Mouse (Mus musculus): ENCODE measurements around the gene Prkci. TPM values are rescaled to one million over a fixed set of nuclear protein-coding genes. Genes with fewer than 3 reads are reported as not detected.
A peak's percentile ranks its signal among the peaks of the same experiment; 100 is the strongest.

The Prkci gene
- polyA plus RNA-seq, 1 experiment from 2014 or later = 38.5 TPM

GRCm38 (mm10) chr3:31080791-31081502 is 85.4 kb downstream of the Prkci start:
- Histone ChIP-seq H3K4me1 (replicated peaks) (peaks cover 14% of the 10 kb centered on the region), H3K4me3 (replicated peaks) (no peak overlapping the region), H3K27me3 (replicated peaks) (no peaks in the 10 kb centered on the region), H3K27ac (no peak overlapping the region), H3K9ac (no peak overlapping the region), H3K4me2 (replicated peaks) (no peak overlapping the region), H3K9me3 (no peaks in the 10 kb centered on the region), H3K36me3 (no peaks in the 10 kb centered on the region)
- ATAC-seq = no peak
- WGBS = 87% methylated on average over 10 of the region's 10 CpGs

- WGBS = 85% methylated on average over 12 of the region's 13 CpGs
- no peaks in the 10 kb centered on the region for H3K36me3 ChIP-seq
- no peak overlapping the region for H3K4me3 ChIP-seq (replicated peaks)
- H3K9ac ChIP-seq = no peak overlapping the region
- no peak overlapping the region for H3K27ac ChIP-seq
- no peak overlapping the region for H3K4me2 ChIP-seq (replicated peaks)
- peaks cover 9% of the 10 kb centered on the region for H3K4me1 ChIP-seq (replicated peaks)
- H3K9me3 ChIP-seq = no peaks in the 10 kb centered on the region
- no peaks in the 10 kb centered on the region for H3K27me3 ChIP-seq (replicated peaks)
- no peak for ATAC-seq
Observed at GRCm38 (mm10) chr3:31082838-31083506, 87.4 kb downstream of the Prkci start.

GRCm38 (mm10) chr3:31083507-31084245 is 88.1 kb downstream of the Prkci start:
- peak; percentile 56 for ATAC-seq
- H3K4me3 ChIP-seq (replicated peaks) = no peak overlapping the region
- WGBS = 19% methylated on average over 12 of the region's 12 CpGs

DNA sequence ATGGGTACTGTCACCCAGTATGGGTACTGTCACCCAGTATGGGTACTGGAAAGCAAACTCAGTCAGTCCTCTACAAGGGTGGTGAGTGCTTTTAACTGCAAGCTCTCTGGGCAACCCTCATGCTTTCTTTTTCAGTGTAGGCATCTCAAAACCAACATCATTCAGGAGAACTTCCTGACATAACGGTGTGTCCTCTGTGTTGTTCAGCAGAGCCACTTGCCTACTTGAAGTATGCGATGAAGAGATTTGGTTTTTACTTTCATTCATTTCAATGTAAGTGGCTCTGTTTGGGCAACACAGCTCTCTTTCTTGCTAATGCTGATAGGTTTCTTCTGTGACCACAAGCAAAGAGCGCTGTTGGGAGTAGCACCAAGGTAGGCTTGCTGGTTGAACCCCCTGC is 89.5 kb downstream of the Prkci start:
- no peak overlapping the region for H3K4me2 ChIP-seq (replicated peaks)
- no peaks in the 10 kb centered on the region for H3K36me3 ChIP-seq
- no peak overlapping the region for H3K9ac ChIP-seq
- no peak for ATAC-seq
- no peaks in the 10 kb centered on the region for H3K9me3 ChIP-seq
- H3K4me3 ChIP-seq (replicated peaks) = no peak overlapping the region
- WGBS = 93% methylated on average over 3 of the region's 3 CpGs
- no peaks in the 10 kb centered on the region for H3K27me3 ChIP-seq (replicated peaks)
- H3K27ac ChIP-seq = no peak overlapping the region
- peaks cover 10% of the 10 kb centered on the region for H3K4me1 ChIP-seq (replicated peaks)

More at GRCm38 (mm10) chr3:31083507-31084245, 88.1 kb downstream of the Prkci start:
- no peak overlapping the region for H3K9ac ChIP-seq
- no peak overlapping the region for H3K27ac ChIP-seq
- H3K9me3 ChIP-seq = no peaks in the 10 kb centered on the region
- no peaks in the 10 kb centered on the region for H3K36me3 ChIP-seq
- H3K4me1 ChIP-seq (replicated peaks) = peaks cover 8% of the 10 kb centered on the region
- peak overlapping the region; percentile 37 for H3K4me2 ChIP-seq (replicated peaks)
- H3K27me3 ChIP-seq (replicated peaks) = no peaks in the 10 kb centered on the region

DNA sequence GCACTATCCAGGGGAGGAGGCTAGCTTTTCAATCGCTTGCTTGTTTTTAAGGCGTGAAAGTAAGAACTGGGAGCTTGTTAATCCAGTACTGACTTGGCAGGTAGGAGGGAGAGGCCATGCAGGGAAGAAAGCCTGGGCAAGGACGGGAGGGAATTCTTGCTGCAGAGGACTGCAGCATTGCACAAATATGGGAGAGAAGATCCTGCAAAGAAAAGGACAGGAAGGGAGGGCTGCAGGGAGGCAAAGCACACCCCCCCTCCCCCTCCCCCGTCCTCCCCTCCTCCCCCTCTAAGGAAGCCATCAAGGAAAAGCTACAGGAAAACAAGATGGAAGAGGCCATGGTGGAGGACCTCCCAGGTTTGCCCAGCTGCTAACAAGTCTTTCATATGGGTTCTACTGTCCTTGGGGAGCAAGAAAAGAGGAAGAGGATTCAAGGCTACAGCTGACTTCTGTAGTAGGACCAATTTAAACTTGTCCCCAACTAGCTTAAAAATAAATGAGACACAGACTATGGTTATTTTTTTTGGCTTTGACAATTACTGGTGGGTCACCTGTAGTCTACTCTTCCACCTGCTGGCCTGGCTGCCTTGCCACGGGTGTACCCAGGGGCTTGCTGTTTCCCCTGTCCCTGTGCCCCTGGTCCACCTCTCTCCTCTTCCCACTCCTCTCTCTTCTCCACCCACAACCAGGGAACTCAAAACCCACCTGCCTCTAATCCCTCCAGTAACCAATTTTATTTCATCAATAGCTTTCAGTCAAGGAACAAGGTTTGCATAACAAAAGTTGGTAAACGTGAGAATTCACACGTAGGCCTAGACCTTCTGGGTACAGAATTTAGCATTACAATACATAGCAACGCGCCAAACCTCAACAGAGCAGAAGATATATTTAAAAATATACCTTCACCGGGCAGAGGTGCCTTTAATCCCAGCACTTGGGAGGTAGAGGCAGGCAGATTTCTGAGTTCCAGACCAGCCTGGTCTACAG is 93.5 kb downstream of the Prkci start:
- Histone ChIP-seq H3K4me2 (replicated peaks) (no peak overlapping the region), H3K36me3 (no peaks in the 10 kb centered on the region), H3K27ac (no peak overlapping the region), H3K27me3 (replicated peaks) (no peaks in the 10 kb centered on the region), H3K4me1 (replicated peaks) (peaks cover 7% of the 10 kb centered on the region), H3K4me3 (replicated peaks) (no peak overlapping the region), H3K9me3 (no peaks in the 10 kb centered on the region), H3K9ac (no peak overlapping the region)
- ATAC-seq = no peak
- WGBS = 51% methylated on average over 10 of the region's 10 CpGs

DNA sequence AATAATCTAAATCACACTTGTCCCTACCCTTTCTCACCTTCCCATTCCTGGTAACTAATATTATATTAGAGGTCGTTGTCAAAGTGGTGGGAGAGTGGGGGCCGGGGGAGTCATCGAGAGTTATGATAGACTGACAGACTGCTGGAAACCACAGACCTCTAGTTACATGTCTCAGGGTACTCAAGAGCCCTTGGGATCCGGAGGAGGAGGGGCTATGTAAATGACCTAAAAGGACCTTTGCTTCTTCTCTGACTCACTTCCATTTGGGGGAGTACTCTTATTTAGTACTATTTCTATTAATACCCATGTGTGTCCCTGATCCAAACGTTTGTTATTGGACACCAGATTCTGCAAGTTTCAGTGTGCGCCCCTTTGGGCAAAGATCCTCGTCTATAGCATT is 94.4 kb downstream of the Prkci start:
- Histone ChIP-seq H3K4me3 (replicated peaks) (no peak overlapping the region), H3K27me3 (replicated peaks) (no peaks in the 10 kb centered on the region), H3K27ac (no peak overlapping the region), H3K9ac (no peak overlapping the region), H3K9me3 (no peaks in the 10 kb centered on the region), H3K36me3 (no peaks in the 10 kb centered on the region), H3K4me1 (replicated peaks) (peaks cover 7% of the 10 kb centered on the region; the same call in 1 of the 2 replicates), H3K4me2 (replicated peaks) (no peak overlapping the region)
- 55% methylated on average over 7 of the region's 7 CpGs for WGBS
- no peak for ATAC-seq

GRCm38 (mm10) chr3:31093196-31093595 is 97.6 kb downstream of the Prkci start:
- ATAC-seq = no peak
- H3K9ac ChIP-seq = peak overlapping the region; percentile 21; the same call in 1 of the 2 replicates
- peak overlapping the region; percentile 90 for H3K4me3 ChIP-seq (replicated peaks)
- H3K4me2 ChIP-seq (replicated peaks) = peak overlapping the region; percentile 68
- peak overlapping the region; percentile 99 for H3K27ac ChIP-seq
- peaks cover 20% of the 10 kb centered on the region for H3K4me1 ChIP-seq (replicated peaks)
- H3K9me3 ChIP-seq = no peaks in the 10 kb centered on the region
- no peaks in the 10 kb centered on the region for H3K36me3 ChIP-seq
- 5% methylated on average over 13 of the region's 13 CpGs for WGBS
- H3K27me3 ChIP-seq (replicated peaks) = no peaks in the 10 kb centered on the region

DNA sequence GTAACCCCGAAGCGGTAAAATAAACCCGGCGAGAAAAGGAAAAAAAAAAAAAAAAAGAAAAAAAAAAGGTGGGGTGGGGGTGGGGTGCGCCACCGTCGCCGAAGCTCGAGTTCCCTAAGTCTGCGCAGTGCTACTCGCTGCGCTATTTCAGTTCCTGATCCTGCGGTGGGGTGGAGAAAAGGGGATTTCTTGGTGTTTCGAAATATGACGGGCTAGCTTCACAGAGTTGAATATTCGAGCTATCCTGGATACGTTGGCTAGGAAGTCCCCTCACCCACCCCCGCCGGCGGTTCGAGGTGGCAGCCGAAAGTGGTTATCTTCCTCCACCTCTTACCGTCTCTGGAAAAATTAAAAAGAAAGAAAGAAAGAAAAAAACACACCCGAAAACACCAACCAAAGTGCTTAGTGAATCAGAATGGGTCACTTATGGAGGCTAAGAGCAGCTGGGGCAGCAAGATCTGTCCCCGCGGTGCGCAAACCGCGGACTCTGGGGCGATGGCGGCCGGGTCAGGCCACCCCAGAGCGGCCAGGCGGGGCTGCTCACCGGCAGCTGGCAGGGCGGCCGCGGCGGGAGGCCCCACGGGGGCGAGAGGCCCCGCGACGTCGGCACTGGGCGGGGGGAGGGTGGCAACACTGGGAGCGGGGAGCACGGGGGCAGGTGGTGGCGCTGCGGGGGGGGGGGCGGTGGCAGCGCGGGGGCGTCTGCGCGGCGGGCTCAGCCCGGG is 98.2 kb downstream of the Prkci start:
- Histone ChIP-seq H3K27me3 (replicated peaks) (no peaks in the 10 kb centered on the region), H3K9ac (peak overlapping the region; percentile 68), H3K4me1 (replicated peaks) (peaks cover 18% of the 10 kb centered on the region), H3K4me2 (replicated peaks) (peak overlapping the region; percentile 68), H3K9me3 (no peaks in the 10 kb centered on the region), H3K27ac (peak overlapping the region; percentile 99), H3K36me3 (no peaks in the 10 kb centered on the region), H3K4me3 (replicated peaks) (peak overlapping the region; percentile 90)
- under 1% methylated on average over 46 of the region's 58 CpGs for WGBS
- ATAC-seq = peak; percentile 75

- Histone ChIP-seq H3K27ac (peak within 1 kb of the TSS; percentile 99), H3K4me1 (replicated peaks) (peaks cover 16% of the 10 kb centered on the region)
- WGBS = under 1% methylated on average over 83 of the region's 109 CpGs
Observed at GRCm38 (mm10) chr3:31094531-31095178, 99.1 kb downstream of the Prkci start, which contains the start of gene Skil. Skil (plus strand) TSS chr3:31095058.

GRCm38 (mm10) chr3:31095179-31095490 is 99.6 kb downstream of the Prkci start:
- no peak for ATAC-seq

More at GRCm38 (mm10) chr3:31094531-31095178, 99.1 kb downstream of the Prkci start, which contains the start of gene Skil:
- Histone ChIP-seq H3K36me3 (no peaks in the 10 kb centered on the region), H3K4me3 (replicated peaks) (peak within 1 kb of the TSS; percentile 90), H3K4me2 (replicated peaks) (peak within 1 kb of the TSS; percentile 68), H3K27me3 (replicated peaks) (no peaks in the 10 kb centered on the region), H3K9me3 (no peaks in the 10 kb centered on the region), H3K9ac (peak within 1 kb of the TSS; percentile 83)
- peak; percentile 96 for ATAC-seq

More at GRCm38 (mm10) chr3:31095179-31095490, 99.6 kb downstream of the Prkci start:
- H3K9me3 ChIP-seq = no peaks in the 10 kb centered on the region
- peak overlapping the region; percentile 99 for H3K27ac ChIP-seq
- under 1% methylated on average over 38 of the region's 39 CpGs for WGBS
- peaks cover 16% of the 10 kb centered on the region for H3K4me1 ChIP-seq (replicated peaks)
- peak overlapping the region; percentile 68 for H3K4me2 ChIP-seq (replicated peaks)
- peak overlapping the region; percentile 90 for H3K4me3 ChIP-seq (replicated peaks)
- H3K36me3 ChIP-seq = no peaks in the 10 kb centered on the region
- H3K9ac ChIP-seq = peak overlapping the region; percentile 83
- H3K27me3 ChIP-seq (replicated peaks) = no peaks in the 10 kb centered on the region
